Mouse (Mus musculus): ENCODE data around the gene Rap1gap. TPM values are rescaled to one million over a fixed set of nuclear protein-coding genes. Genes with fewer than 3 reads are reported as not detected.

Gene Rap1gap
- polyA plus RNA-seq, 1 experiment = not detected

DNA sequence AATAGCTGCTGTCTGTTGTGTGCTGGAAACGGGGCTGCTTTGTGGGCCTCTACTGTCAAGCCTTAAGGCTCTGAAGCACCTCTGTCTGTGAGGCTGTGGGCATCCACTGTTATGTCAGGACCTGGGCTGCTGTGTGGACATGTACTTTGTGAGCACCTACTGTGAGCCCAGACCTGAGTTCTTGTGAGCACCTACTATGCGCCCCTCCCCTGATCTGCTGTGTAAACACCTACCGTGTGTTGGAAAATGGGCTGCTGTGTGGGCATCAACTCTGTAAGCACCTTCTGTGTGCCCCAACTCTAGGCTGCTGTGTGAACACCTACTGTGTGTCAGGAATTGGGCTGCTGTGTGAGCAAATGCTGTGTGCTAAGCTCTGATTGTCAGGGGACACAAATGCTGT lies 57.7 kb downstream of the Rap1gap start:
- no peak for TF ChIP-seq GATA1 (IDR thresholded peaks at IDR 0.05; ENCODE audit: low read length)

DNA sequence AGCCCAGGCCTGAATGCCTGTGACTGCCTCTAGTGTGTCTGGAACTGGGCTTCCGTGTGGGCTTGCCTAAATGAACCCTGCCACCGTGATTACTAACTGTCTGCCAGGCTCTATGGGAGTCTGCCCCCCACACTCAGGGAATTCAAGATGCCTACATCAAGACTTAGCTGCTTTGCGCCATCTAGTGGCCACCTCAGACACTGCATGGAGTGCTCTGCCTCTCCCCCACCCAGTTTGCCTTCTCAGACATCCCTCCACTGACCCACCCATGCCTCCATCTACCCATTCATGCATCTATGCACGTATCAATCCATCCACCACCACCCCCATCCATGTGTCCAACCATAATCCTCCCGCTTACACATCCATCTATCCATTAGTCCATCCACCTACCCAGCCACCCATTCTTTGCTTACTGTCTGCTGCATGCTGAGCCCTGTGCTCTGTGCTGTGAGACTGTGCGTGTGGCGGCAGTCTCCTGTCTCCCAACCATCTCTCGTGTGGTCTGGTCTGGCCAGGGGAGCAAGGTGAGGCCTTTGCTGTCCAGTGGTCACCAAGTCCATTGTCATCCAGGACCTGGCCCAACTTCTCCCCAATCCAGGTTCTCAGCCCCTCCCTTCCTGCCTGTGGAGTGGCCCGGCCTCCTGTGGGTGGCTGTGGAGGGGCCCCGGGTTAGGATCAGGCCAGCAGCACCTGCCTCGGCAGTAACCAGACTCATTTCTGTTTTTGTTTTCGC lies 58.3 kb downstream of the Rap1gap start:
- TF ChIP-seq GATA1 (IDR thresholded peaks at IDR 0.05; ENCODE audit: low read length) = no peak

- TF ChIP-seq GATA1 (IDR thresholded peaks at IDR 0.05; ENCODE audit: low read length) = no peak
These were observed 59.0 kb downstream of the Rap1gap start for GRCm38 (mm10) chr4:137723527-137723926.

DNA sequence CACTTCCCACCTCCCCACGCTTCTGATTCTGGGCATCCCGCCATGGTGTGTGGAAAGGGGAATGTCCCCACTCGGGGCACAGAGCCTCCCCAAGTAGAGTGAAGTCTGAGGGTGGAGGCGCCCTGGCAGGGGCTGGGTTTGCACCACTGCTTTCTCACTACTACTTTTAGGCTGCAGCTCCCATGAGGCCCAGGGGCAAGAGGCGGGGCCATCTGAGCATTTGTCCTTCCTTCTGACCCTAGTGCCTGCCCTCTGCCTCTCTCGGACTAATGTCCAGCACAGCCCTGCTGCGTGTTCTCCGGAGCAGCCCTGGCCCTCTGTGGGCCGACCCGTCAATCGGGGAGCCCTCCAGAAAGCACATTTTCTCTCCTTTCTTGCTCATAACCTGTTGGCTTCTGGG lies 59.7 kb downstream of the Rap1gap start:
- TF ChIP-seq GATA1 (IDR thresholded peaks at IDR 0.05; ENCODE audit: low read length) = no peak

GRCm38 (mm10) chr4:137724766-137725165 lies 60.2 kb downstream of the Rap1gap start:
- TF ChIP-seq GATA1 (IDR thresholded peaks at IDR 0.05; ENCODE audit: low read length) = no peak

- no peak for TF ChIP-seq GATA1 (IDR thresholded peaks at IDR 0.05; ENCODE audit: low read length)
These were observed 61.1 kb downstream of the Rap1gap start for GRCm38 (mm10) chr4:137725541-137726145.

- TF ChIP-seq GATA1 (IDR thresholded peaks at IDR 0.05; ENCODE audit: low read length) = no peak
These were observed 62.4 kb downstream of the Rap1gap start for GRCm38 (mm10) chr4:137726739-137727505.

DNA sequence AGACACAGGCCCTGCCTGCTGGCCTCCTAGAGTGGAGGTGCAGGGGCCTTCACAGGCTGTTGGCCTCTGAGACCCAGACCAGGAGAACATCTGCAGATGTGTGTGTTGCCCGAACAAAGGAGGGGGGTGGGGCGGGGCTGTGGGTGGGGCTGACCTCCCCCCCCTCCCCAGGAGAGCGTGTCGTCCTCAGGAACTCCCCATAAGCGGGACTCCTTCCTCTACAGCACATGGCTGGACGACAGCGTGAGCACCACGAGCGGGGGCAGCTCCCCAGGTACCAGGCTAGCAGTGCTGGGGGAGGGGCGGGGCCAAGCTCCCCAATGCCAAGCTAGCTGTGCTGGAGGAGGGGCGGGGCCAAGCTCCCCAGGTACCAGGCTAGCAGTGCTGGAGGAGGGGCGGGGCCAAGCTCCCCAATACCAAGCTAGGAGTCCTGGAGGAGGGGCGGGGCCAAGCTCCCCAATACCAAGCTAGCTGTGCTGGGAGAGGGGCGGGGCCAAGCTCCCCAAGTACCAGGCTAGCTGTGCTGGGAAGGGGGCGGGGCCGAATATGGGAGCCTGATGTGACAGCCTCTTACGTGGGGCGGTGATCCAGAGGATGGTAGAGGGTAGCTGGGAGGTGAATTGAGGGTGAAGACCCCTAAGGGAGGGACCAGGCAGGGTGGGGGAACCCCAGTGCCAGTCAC lies 63.1 kb downstream of the Rap1gap start:
- TF ChIP-seq GATA1 (IDR thresholded peaks at IDR 0.05; ENCODE audit: low read length) = no peak

GRCm38 (mm10) chr4:137728399-137729154 lies 64.1 kb downstream of the Rap1gap start:
- TF ChIP-seq GATA1 (IDR thresholded peaks at IDR 0.05; ENCODE audit: low read length) = no peak

- no peak for TF ChIP-seq GATA1 (IDR thresholded peaks at IDR 0.05; ENCODE audit: low read length)
These were observed 64.8 kb downstream of the Rap1gap start for GRCm38 (mm10) chr4:137729155-137729855.

DNA sequence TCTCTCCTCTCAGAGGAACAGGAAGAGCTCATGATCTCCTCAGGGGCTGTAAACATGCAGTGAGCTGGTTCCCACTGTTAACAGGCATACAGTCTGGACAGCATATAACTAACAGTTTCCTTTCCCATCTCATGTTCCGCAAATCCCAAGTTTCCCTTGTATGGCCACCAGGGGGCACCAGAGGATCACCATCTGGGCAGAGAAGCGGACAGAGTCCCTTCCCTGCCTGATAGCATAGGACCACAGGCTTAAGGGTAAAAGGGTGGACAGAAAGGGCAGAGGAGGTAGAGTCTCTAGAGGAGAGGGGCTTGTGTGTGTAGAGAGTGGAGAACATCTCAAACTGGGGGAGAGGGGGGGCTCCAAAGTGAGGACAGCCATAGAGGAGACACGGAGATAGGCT lies 65.6 kb downstream of the Rap1gap start:
- TF ChIP-seq GATA1 (IDR thresholded peaks at IDR 0.05; ENCODE audit: low read length) = no peak

- no peak for TF ChIP-seq GATA1 (IDR thresholded peaks at IDR 0.05; ENCODE audit: low read length)
These were observed 66.2 kb downstream of the Rap1gap start for GRCm38 (mm10) chr4:137730757-137731156.

GRCm38 (mm10) chr4:137731891-137732290 lies 67.4 kb downstream of the Rap1gap start:
- TF ChIP-seq GATA1 (IDR thresholded peaks at IDR 0.05; ENCODE audit: low read length) = no peak

- TF ChIP-seq GATA1 (IDR thresholded peaks at IDR 0.05; ENCODE audit: low read length) = no peak
These were observed 67.8 kb downstream of the Rap1gap start for GRCm38 (mm10) chr4:137732361-137732760.
